Mouse (Mus musculus): ENCODE measurements around the gene Abhd11. TPM values are rescaled to one million over a fixed set of nuclear protein-coding genes. Genes with fewer than 3 reads are reported as not detected.

Gene Abhd11
- 10 to 100 TPM; 27.6 to 33.2 TPM for total RNA-seq (2023)

DNA sequence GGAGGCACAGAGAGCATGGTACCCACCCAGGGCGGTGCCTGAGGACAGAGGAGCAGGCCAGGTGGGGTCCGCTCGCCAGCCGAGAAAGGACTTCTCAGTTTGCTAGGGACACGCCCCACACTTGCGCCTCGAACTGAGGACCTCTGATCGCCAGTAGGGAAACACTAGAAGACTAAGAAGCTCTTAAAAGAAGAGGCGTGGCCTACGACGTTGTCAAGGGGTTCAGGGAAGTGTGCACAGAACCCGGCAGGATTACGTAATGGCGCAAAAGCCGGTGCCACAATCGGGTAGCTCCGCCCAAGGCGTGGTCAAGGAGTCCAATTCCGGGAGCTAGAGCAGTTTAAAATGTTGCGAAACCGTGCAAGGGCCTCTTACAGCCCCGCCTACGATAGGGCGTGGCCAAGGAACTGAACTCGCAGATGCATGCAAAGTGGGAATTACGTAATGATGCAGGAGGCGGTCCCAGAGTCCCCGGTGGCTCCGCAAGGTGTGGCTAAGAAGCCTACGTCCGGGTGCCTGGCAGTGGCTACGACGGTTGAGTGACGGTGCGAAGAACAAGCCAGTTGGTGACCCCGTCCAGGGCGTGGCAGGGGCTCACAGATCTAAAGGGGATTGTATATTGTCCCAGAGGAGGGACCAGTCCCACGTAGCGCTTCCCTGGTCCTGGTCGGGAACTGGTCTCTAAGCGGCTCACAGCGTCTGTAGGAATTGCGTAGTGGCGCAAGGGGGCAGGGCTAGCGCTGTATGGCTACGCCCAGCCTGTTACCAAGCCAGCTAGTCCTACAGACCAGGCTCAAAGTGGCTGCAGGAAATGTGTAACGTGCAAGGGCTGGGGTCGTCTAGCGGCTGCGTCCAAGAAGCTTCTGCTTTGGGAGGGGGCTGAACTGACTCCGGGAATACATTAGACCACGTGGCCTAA is at the start of gene Abhd11:
Abhd11 (plus strand) TSS at position 482 of the 919 bp plus-strand sequence.

GRCm38 (mm10) chr5:134985633-134986297 is 23.2 kb upstream of the Abhd11 start, which contains the start of gene Cldn3:
TSS of gene Cldn3 (plus strand) at chr5:134986214.

GRCm38 (mm10) chr5:135023344-135024173 is 14.6 kb downstream of the Abhd11 start, which contains the start of gene Stx1a:
TSS of gene Stx1a (plus strand) at chr5:135023482.

Other genes starting within 250 kb of the Abhd11 start
- not detected for gene Tmem270, start 102.4 kb upstream of the Abhd11 start, total RNA-seq (2023)
- gene Cldn13, start 93.6 kb upstream of the Abhd11 start, total RNA-seq (2023): not detected
- gene Mettl27, start 76.8 kb upstream of the Abhd11 start, total RNA-seq (2023): 1 to 10 TPM; 1.5 to 2.3 TPM
- gene Cldn4, start 62.2 kb upstream of the Abhd11 start, total RNA-seq (2023): not detected
- gene Cldn3, start 22.9 kb upstream of the Abhd11 start, total RNA-seq (2023): not detected
- gene Stx1a, start 14.3 kb downstream of the Abhd11 start, total RNA-seq (2023): 1 to 10 TPM in 1 of 2 experiments, under 1 TPM in 1; 0.37 to 1.1 TPM
- gene Dnajc30, start 55.0 kb downstream of the Abhd11 start, total RNA-seq (2023): 10 to 100 TPM; 16.2 to 16.9 TPM
- gene Bud23, start 55.8 kb downstream of the Abhd11 start, total RNA-seq (2023): 10 to 100 TPM; 46.4 to 61.6 TPM
- not detected for gene Vps37d, start 69.1 kb downstream of the Abhd11 start, total RNA-seq (2023)
- gene Mlxipl, start 80.7 kb downstream of the Abhd11 start, total RNA-seq (2023): 1 to 10 TPM; 2.8 to 3.2 TPM
- 10 to 100 TPM; 11.8 to 13.0 TPM for gene Tbl2, start 140.5 kb downstream of the Abhd11 start, total RNA-seq (2023)
- 10 to 100 TPM; 40.0 to 44.2 TPM for gene Bcl7b, start 159.1 kb downstream of the Abhd11 start, total RNA-seq (2023)
- 10 to 100 TPM; 65.9 to 76.2 TPM for gene Baz1b, start 178.1 kb downstream of the Abhd11 start, total RNA-seq (2023)
- gene Fzd9, start 242.1 kb downstream of the Abhd11 start, total RNA-seq (2023): not detected

Measured in monocyte, adult 59 days (primary cell).